Mouse (Mus musculus) left cerebral cortex, postnatal 14 days (tissue): ENCODE data around the gene Scamp5. TPM values are rescaled to one million over a fixed set of nuclear protein-coding genes. Genes with fewer than 3 reads are reported as not detected.
"Not testable (repeated sequence)": the region's sequence is repeated elsewhere in the genome, so short reads cannot be mapped to it uniquely, and the experiment has no call there.

Experiments
- DNase-seq, 2 experiments: peaks; one replicate each; pipeline ENCODE4 v3.0.0; 2021 to 2022; ENCODE audit warnings: low spot score in 2 of 2, mixed read lengths in 1 of 2
- intact Hi-C: fragments of 180-260 bp; cut with DNase I; formaldehyde crosslinking; loops from one replicate; pipeline ENCODE4 v1.15.1; 2025
- total RNA-seq, 2 experiments: library from RNA; stranded (reverse); gene quantifications; 2 replicates each; pipeline ENCODE4 v1.2.3; 2021

Gene Scamp5
- total RNA-seq, 2 experiments from 2014 or later = 414 to 420 TPM

- intact Hi-C loops = not testable (repeated sequence)
These were observed 40.7 kb downstream of the Scamp5 start for GRCm38 (mm10) chr9:57427123-57427522.

GRCm38 (mm10) chr9:57425116-57425515 is 42.7 kb downstream of the Scamp5 start:
- DNase-seq = no peak
- intact Hi-C loops = no loop called here

More at GRCm38 (mm10) chr9:57427123-57427522, 40.7 kb downstream of the Scamp5 start:
- not testable (repeated sequence) for DNase-seq

- no peak for DNase-seq
- intact Hi-C loops = no loop called here
These were observed 43.8 kb downstream of the Scamp5 start for GRCm38 (mm10) chr9:57424066-57424465.

GRCm38 (mm10) chr9:57421688-57422111 is 46.2 kb downstream of the Scamp5 start:
- no peak for DNase-seq
- intact Hi-C loops = no loop called here

- intact Hi-C loops = no loop called here
- DNase-seq = peak; percentile 62 to 69
These were observed 46.7 kb downstream of the Scamp5 start for GRCm38 (mm10) chr9:57421121-57421571.

- DNase-seq = peak; percentile 86 to 94
- intact Hi-C loops = no loop called here
These were observed 47.3 kb downstream of the Scamp5 start for GRCm38 (mm10) chr9:57420321-57421120.

GRCm38 (mm10) chr9:57419521-57420267 is 48.2 kb downstream of the Scamp5 start:
- intact Hi-C loops = no loop called here
- DNase-seq = no peak

- peak in 1 of 2 experiments; percentile 32 for DNase-seq
- intact Hi-C loops = no loop called here
These were observed 50.5 kb downstream of the Scamp5 start for GRCm38 (mm10) chr9:57417341-57417740.

- intact Hi-C loops = no loop called here
- DNase-seq = no peak
These were observed 60.5 kb downstream of the Scamp5 start for GRCm38 (mm10) chr9:57407120-57407905.

- intact Hi-C loops = no loop called here
- DNase-seq = no peak
These were observed 61.5 kb downstream of the Scamp5 start for GRCm38 (mm10) chr9:57406395-57406794.

- DNase-seq = no peak
These were observed 63.8 kb downstream of the Scamp5 start for GRCm38 (mm10) chr9:57404036-57404435.

GRCm38 (mm10) chr9:57402318-57403251 is 65.3 kb downstream of the Scamp5 start:
- DNase-seq = no peak
- intact Hi-C loops = no loop called here

More at GRCm38 (mm10) chr9:57404036-57404435, 63.8 kb downstream of the Scamp5 start:
- intact Hi-C loops = no loop called here

- intact Hi-C loops = no loop called here
- DNase-seq = no peak
These were observed 69.1 kb downstream of the Scamp5 start for GRCm38 (mm10) chr9:57398773-57399172.

GRCm38 (mm10) chr9:57392892-57393291 is 75.0 kb downstream of the Scamp5 start:
- no peak for DNase-seq
- intact Hi-C loops = no loop called here

Other genes starting within 250 kb of the Scamp5 start
- gene Trcg1, start 231.5 kb downstream of the Scamp5 start, total RNA-seq = not detected
- 10 to 100 TPM; 11.5 to 16.7 TPM for gene 1700017B05Rik, start 205.4 kb downstream of the Scamp5 start, total RNA-seq
- 10 to 100 TPM; 14.4 to 14.7 TPM for gene Ppcdc, start 27.9 kb downstream of the Scamp5 start, total RNA-seq
- gene Rpp25, start 36.0 kb upstream of the Scamp5 start, total RNA-seq = 10 to 100 TPM; 15.2 to 16.4 TPM
- gene Cox5a, start 53.2 kb upstream of the Scamp5 start, total RNA-seq = 100 to 1,000 TPM; 481 to 515 TPM
- 10 to 100 TPM; 16.3 to 22.9 TPM for gene Fam219b, start 69.5 kb upstream of the Scamp5 start, total RNA-seq
- 10 to 100 TPM; 73.3 to 82.3 TPM for gene Mpi, start 84.7 kb upstream of the Scamp5 start, total RNA-seq
- gene Scamp2, start 92.9 kb upstream of the Scamp5 start, total RNA-seq = 10 to 100 TPM; 25.4 to 29.1 TPM
- gene Ulk3, start 121.4 kb upstream of the Scamp5 start, total RNA-seq = 10 to 100 TPM; 30.0 to 34.2 TPM
- 10 to 100 TPM; 16.3 to 24.4 TPM for gene Cplx3, start 138.2 kb upstream of the Scamp5 start, total RNA-seq
- gene Lman1l, start 152.7 kb upstream of the Scamp5 start, total RNA-seq = not detected
- gene Csk, start 185.6 kb upstream of the Scamp5 start, total RNA-seq = 10 to 100 TPM; 46.8 to 47.1 TPM
- not detected for gene Cyp1a2, start 215.6 kb upstream of the Scamp5 start, total RNA-seq
- under 1 TPM; 0.13 to 0.22 TPM for gene Cyp1a1, start 219.9 kb upstream of the Scamp5 start, total RNA-seq
- 10 to 100 TPM; 15.3 to 15.6 TPM for gene Edc3, start 240.5 kb upstream of the Scamp5 start, total RNA-seq